Mouse (Mus musculus) spleen, adult 18-20 months (tissue): ENCODE measurements at regions not wholly inside any gene's neighbourhood (a gene's known extent, or its start where the extent isn't known, plus 50 kb on each side); places are given as distances from the start of the nearest gene placed in this dataset.

Source experiments
- DNase-seq, 2 experiments: peaks; one replicate each; pipeline ENCODE4 v3.0.0; 2022; ENCODE audit warnings: mixed read lengths in 2 of 2

GRCm38 (mm10) chr19:21009607-21010006 is 55.6 kb upstream of the Tmc1 start:
- no peak for DNase-seq

- DNase-seq, result no peak
Measured at GRCm38 (mm10) chr19:21004411-21004810, 50.4 kb upstream of the Tmc1 start.
